Mouse (Mus musculus) liver, embryonic 14.5 days (tissue): Measurements from ENCODE around the gene Slk. TPM values are rescaled to one million over a fixed set of nuclear protein-coding genes. Genes with fewer than 3 reads are reported as not detected.
"Not testable (repeated sequence)": the region's sequence is repeated elsewhere in the genome, so short reads cannot be mapped to it uniquely, and the experiment has no call there.

Experiments
- ATAC-seq: fragments of 200-750 bp; cut with Nextera tagmentation; 2 replicates; pipeline ENCODE4 v1.8.0; 2017; ENCODE audit warnings: moderate number of reproducible peaks, mild to moderate bottlenecking, moderate library complexity; ENCODE audit not compliant: insufficient read depth
- DNase-seq, 3 experiments: peaks; one replicate each; pipeline ENCODE4 v3.0.0-alpha.2; 2012 to 2013; ENCODE audit warnings: low read depth in 3 of 3, low spot score in 3 of 3
- H3K27ac ChIP-seq: fragments of 300-500 bp; sonication (generic); 2 replicates; pipeline ENCODE4 v1.5.1; 2014; ENCODE audit warnings: moderate library complexity, mild to moderate bottlenecking, control low read depth, inconsistent platforms
- H3K27me3 ChIP-seq: fragments of 300-500 bp; sonication (generic); 2 replicates; pipeline ENCODE4 v1.6.1; 2014; ENCODE audit warnings: mild to moderate bottlenecking, low read length, moderate library complexity; ENCODE audit not compliant: control insufficient read depth, insufficient read depth
- H3K36me3 ChIP-seq: fragments of 300-500 bp; sonication (generic); replicated peaks from 2 replicates; pipeline ENCODE4 v1.6.1; 2014; ENCODE audit warnings: low read depth; ENCODE audit not compliant: control insufficient read depth, insufficient read depth
- H3K4me1 ChIP-seq, 2 experiments: fragments of 200-500 bp in 1 of 2; fragments of 300-500 bp in 1 of 2; sonication (generic) in 1 of 2; replicated peaks; 2 replicates each; pipeline ENCODE4 v1.6.1; 2012 to 2014; ENCODE audit warnings: antibody characterized with exemption in 1 of 2, inconsistent platforms in 1 of 2, low read length in 1 of 2; ENCODE audit not compliant: control insufficient read depth in 2 of 2, insufficient read depth in 2 of 2
- H3K4me2 ChIP-seq: fragments of 300-500 bp; sonication (generic); 2 replicates; pipeline ENCODE4 v1.6.1; 2014; ENCODE audit warnings: low read depth, mild to moderate bottlenecking, control low read depth, moderate library complexity
- H3K4me3 ChIP-seq, 2 experiments: fragments of 200-500 bp in 1 of 2; fragments of 300-500 bp in 1 of 2; sonication (generic) in 1 of 2; 2 replicates each; pipeline ENCODE4 v1.5.1; 2012 to 2014; ENCODE audit warnings: low read depth in 2 of 2, low read length in 2 of 2, mild to moderate bottlenecking in 2 of 2, control low read depth in 1 of 2, inconsistent platforms in 1 of 2, moderate library complexity in 1 of 2; ENCODE audit not compliant: insufficient read depth in 1 of 2
- H3K9ac ChIP-seq: fragments of 300-500 bp; sonication (generic); replicated peaks from 2 replicates; pipeline ENCODE4 v1.6.1; 2014; ENCODE audit warnings: mild to moderate bottlenecking, control low read depth, moderate library complexity
- H3K9me3 ChIP-seq: fragments of 300-500 bp; sonication (generic); 2 replicates; pipeline ENCODE4 v1.6.1; 2016; ENCODE audit warnings: low read length, mixed read lengths; ENCODE audit not compliant: control insufficient read depth
- CTCF ChIP-seq: IDR thresholded peaks from 2 replicates; pipeline ENCODE4 v1.5.1; 2016; ENCODE audit warnings: antibody characterized with exemption, low read depth, control low read depth
- EP300 ChIP-seq: IDR thresholded peaks from 2 replicates; pipeline ENCODE4 v1.6.1; 2016; ENCODE audit warnings: antibody characterized with exemption, low read depth
- WGBS: fragments of 180-500 bp; shearing (Covaris S2); extraction: QIAGEN DNeasy Blood & Tissue Kit; methylation state at CpG from one replicate; pipeline ENCODE4 v1.1.7; 2014; ENCODE audit not compliant: insufficient replicate concordance; 5-methylcytosine and 5-hydroxymethylcytosine counted together
- polyA plus RNA-seq, 2 experiments: library from polyadenylated mRNA; depleted of rRNA in 1 of 2; stranded (reverse) in 1 of 2; unstranded in 1 of 2; fragments of >200 nt; fragmentation: Nextera tagmentation in 1 of 2; extraction: Ambion mirVana in 1 of 2; gene quantifications; 2 replicates each; pipeline versions ENCODE4 v1.2.1 to v1.2.3; 2012 to 2014

Gene Slk
- polyA plus RNA-seq, 2 experiments: 8.6 to 16.5 TPM

GRCm38 (mm10) chr19:47570042-47570441 is 9.4 kb upstream of the Slk start:
- no peak overlapping the region for H3K27ac ChIP-seq
- H3K36me3 ChIP-seq: no peaks in the 10 kb centered on the region
- DNase-seq (no peak), ATAC-seq (no peak)
- TF ChIP-seq EP300: no peak
- no peak overlapping the region for H3K9ac ChIP-seq
- no peak overlapping the region for H3K4me3 ChIP-seq
- H3K4me1 ChIP-seq: peaks cover 2 to 6% of the 10 kb centered on the region in 2 experiments; a peak in 2 of 4 replicates
- 72% methylated on average over 5 of the region's 5 CpGs for WGBS
- no peak overlapping the region for H3K4me2 ChIP-seq
- H3K9me3 ChIP-seq: no peaks in the 10 kb centered on the region
- H3K27me3 ChIP-seq: no peaks in the 10 kb centered on the region

- not testable (repeated sequence) for H3K4me1 ChIP-seq, H3K4me2 ChIP-seq, ATAC-seq, H3K27me3 ChIP-seq, H3K9me3 ChIP-seq, DNase-seq, H3K9ac ChIP-seq, H3K36me3 ChIP-seq, H3K27ac ChIP-seq, H3K4me3 ChIP-seq
- 42% methylated on average over 4 of the region's 4 CpGs for WGBS
Observed at GRCm38 (mm10) chr19:47571981-47572380, 7.5 kb upstream of the Slk start.

GRCm38 (mm10) chr19:47573718-47574117 is 5.8 kb upstream of the Slk start:
- H3K9ac ChIP-seq: no peak overlapping the region
- TF ChIP-seq CTCF (no peak), EP300 (no peak)
- no peak overlapping the region for H3K4me2 ChIP-seq
- H3K27me3 ChIP-seq: no peaks in the 10 kb centered on the region
- WGBS: 71% methylated on average over 3 of the region's 3 CpGs
- H3K36me3 ChIP-seq: no peaks in the 10 kb centered on the region
- no peak for ATAC-seq
- peaks cover 5% of the 10 kb centered on the region in 2 experiments for H3K4me1 ChIP-seq
- H3K4me3 ChIP-seq: no peak overlapping the region
- no peak overlapping the region for H3K27ac ChIP-seq
- DNase-seq: no peak
- H3K9me3 ChIP-seq: no peaks in the 10 kb centered on the region

DNA sequence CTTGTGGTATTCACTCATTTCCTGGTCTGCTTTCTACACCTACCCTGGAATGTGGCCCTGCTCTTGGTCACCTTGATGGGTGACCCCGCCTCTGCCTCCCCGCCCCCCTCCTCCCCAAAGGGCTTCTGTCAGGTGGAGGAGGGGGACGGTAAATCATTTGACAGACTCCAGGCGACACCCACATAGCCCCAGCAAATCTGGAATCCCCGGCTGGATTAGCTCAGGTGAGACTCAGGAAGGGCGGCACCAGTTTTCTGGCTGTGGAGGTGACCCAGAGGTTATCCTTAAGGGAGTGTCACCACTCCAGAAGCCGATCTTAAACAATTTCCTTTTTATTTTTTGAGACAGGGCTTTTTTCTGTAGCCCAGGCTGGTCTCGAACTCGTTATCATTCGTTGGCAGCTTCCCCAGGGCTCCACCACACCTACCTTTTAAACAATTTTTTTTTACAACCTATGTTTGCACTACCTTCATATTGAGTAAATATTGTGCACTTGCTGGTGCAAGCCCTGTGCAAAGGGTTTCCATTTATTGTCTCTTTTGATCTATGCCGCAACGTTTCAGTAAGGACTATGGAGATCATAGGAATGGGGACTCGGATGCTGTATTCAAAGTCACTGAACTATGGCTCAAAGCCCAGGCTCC is 775 bp upstream of the Slk start:
- H3K27me3 ChIP-seq: no peaks in the 10 kb centered on the region
- peaks cover 13 to 16% of the 10 kb centered on the region in 2 experiments for H3K4me1 ChIP-seq
- no peaks in the 10 kb centered on the region for H3K9me3 ChIP-seq
- TF ChIP-seq CTCF: no peak
- H3K36me3 ChIP-seq: no peaks in the 10 kb centered on the region
- peak overlapping the region; percentile 65 for H3K9ac ChIP-seq
- DNase-seq (no peak), ATAC-seq (peak; percentile 0; the same call in 1 of the 2 replicates)
- peak overlapping the region; percentile 96 for H3K4me2 ChIP-seq
- peak overlapping the region; percentile 85 for H3K27ac ChIP-seq
- H3K4me3 ChIP-seq: peak overlapping the region; percentile 75 to 96
- WGBS: 19% methylated on average over 13 of the region's 13 CpGs

DNA sequence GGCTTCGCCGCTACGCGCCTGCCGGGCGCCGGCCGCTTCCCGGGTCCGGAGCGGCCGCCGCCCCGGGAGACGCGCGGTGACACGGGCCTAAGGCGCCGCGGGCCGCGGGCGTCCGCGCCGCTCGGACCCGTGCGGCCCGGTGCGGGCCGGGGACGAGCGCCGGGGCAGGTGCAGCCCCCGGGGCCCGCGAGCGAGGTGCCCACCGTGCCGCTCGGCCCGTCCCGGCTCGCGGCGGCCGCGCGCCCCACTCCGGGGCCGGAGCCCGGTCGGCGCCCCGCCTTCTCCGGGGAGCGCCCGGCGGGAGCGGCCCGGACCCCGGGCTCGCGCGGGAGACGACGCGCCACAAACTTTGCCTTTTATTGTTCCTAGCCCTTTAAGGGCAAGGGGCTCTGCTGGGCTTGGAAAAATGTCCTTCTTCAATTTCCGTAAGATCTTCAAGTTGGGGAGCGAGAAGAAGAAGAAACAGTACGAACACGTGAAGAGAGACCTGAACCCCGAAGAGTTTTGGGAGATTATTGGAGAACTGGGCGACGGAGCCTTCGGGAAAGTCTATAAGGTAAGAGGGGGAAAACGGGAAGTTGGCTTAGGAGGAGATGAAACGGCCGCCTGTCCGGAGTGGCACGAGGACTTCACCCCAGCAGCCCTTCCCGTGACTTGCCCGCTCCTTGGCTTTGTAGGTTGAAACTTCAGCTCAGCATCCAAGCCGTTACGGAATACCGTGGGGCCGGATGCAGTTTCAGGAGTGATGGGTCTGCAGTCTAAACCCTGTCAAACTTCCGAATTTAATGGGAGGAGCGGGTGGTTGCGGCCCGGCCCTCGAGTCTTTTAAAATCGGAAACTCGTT is 532 bp downstream of the Slk start:
- H3K4me3 ChIP-seq: peak overlapping the region; percentile 96 to 98
- no peak for TF ChIP-seq CTCF
- TF ChIP-seq EP300: no peak
- no peaks in the 10 kb centered on the region for H3K9me3 ChIP-seq
- ATAC-seq (peak; percentile 78), DNase-seq (peak in 1 of 3 experiments; percentile 40)
- H3K4me2 ChIP-seq: peak overlapping the region; percentile 96
- peak overlapping the region; percentile 95 for H3K9ac ChIP-seq
- no peaks in the 10 kb centered on the region for H3K27me3 ChIP-seq
- WGBS: under 1% methylated on average over 79 of the region's 96 CpGs
- no peaks in the 10 kb centered on the region for H3K36me3 ChIP-seq
- H3K27ac ChIP-seq: peak overlapping the region; percentile 81
- H3K4me1 ChIP-seq: peaks cover 13 to 16% of the 10 kb centered on the region in 2 experiments
